Mouse (Mus musculus) limb, embryonic 12.5 days (tissue): ENCODE data around the gene Gm20896. TPM values are rescaled to one million over a fixed set of nuclear protein-coding genes. Genes with fewer than 3 reads are reported as not detected.
"Not testable (repeated sequence)": the region's sequence is repeated elsewhere in the genome, so short reads cannot be mapped to it uniquely, and the experiment has no call there.

Source experiments
- ATAC-seq: fragments of 200-750 bp; cut with Nextera tagmentation; 2 replicates; pipeline ENCODE4 v1.8.0; 2017; ENCODE audit warnings: low read depth, moderate TSS enrichment; ENCODE audit not compliant: insufficient number of reproducible peaks, insufficient read depth, low FRiP score, low TSS enrichment
- H3K27ac ChIP-seq: fragments of 300-500 bp; sonication (generic); 2 replicates; pipeline ENCODE4 v1.5.1; 2016; ENCODE audit warnings: mild to moderate bottlenecking, moderate library complexity
- H3K27me3 ChIP-seq: fragments of 300-500 bp; sonication (generic); 2 replicates; pipeline ENCODE4 v1.6.1; 2016; ENCODE audit warnings: mild to moderate bottlenecking, moderate library complexity
- H3K36me3 ChIP-seq: fragments of 300-500 bp; sonication (generic); 2 replicates; pipeline ENCODE4 v1.6.1; 2016; ENCODE audit warnings: mild to moderate bottlenecking, moderate library complexity
- H3K4me1 ChIP-seq: fragments of 300-500 bp; sonication (generic); replicated peaks from 2 replicates; pipeline ENCODE4 v1.6.1; 2016
- H3K4me2 ChIP-seq: fragments of 300-500 bp; sonication (generic); 2 replicates; pipeline ENCODE4 v1.6.1; 2016; ENCODE audit warnings: mild to moderate bottlenecking, moderate library complexity
- H3K4me3 ChIP-seq: fragments of 300-500 bp; sonication (generic); replicated peaks from 2 replicates; pipeline ENCODE4 v1.5.1; 2016; ENCODE audit warnings: mild to moderate bottlenecking
- H3K9ac ChIP-seq: fragments of 300-500 bp; sonication (generic); replicated peaks from 2 replicates; pipeline ENCODE4 v1.6.1; 2016; ENCODE audit warnings: mild to moderate bottlenecking, moderate library complexity
- H3K9me3 ChIP-seq: fragments of 300-500 bp; sonication (generic); 2 replicates; pipeline ENCODE4 v1.6.1; 2016; ENCODE audit warnings: mild to moderate bottlenecking, moderate library complexity
- WGBS: fragments of 180-500 bp; shearing (Covaris S2); methylation state at CpG from one replicate; pipeline ENCODE4 v1.1.7; 2016; 5-methylcytosine and 5-hydroxymethylcytosine counted together
- polyA plus RNA-seq: library from polyadenylated mRNA; unstranded; fragments of >200 nt; fragmentation: Nextera tagmentation; extraction: Ambion mirVana; gene quantifications from 2 replicates; pipeline ENCODE4 v1.2.1, GENCODE M21; 2016

Gene Gm20896
- polyA plus RNA-seq, result not detected in 2 replicates

DNA sequence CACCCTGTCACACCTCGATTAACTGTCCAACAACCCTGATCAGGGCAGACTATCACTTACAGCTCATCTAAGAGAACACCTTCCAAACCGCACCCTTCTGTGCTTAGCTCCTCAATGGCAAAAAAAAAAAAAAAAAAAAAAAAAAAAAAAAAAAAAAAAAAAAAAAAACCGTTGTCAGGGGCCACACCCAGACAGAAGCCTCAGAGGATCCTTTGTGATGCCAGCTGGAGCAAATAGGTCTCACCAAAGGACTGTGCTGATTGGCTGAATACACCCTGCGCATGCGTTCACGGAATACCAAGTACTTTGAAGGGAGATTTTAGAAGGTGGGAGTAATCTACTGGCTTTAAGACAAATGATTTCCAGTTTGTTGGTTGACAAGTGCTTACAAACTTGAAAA, at the start of gene Gm20896:
Gm20896 (minus strand) TSS at position 101 of the 400 bp plus-strand sequence.
- H3K27me3 ChIP-seq, ATAC-seq, H3K4me1 ChIP-seq, H3K9me3 ChIP-seq, H3K27ac ChIP-seq, H3K4me2 ChIP-seq, H3K4me3 ChIP-seq, H3K9ac ChIP-seq, H3K36me3 ChIP-seq: not testable (repeated sequence)
- no CpG with 5 or more reads among the region's 6 CpGs for WGBS
